Mouse (Mus musculus): ENCODE measurements around the gene Gm20509. TPM values are rescaled to one million over a fixed set of nuclear protein-coding genes. Genes with fewer than 3 reads are reported as not detected.

Gm20509 gene
- not detected in 2 replicates for polyA plus RNA-seq (2015; fragmentation: Nextera tagmentation; extraction: Ambion mirVana)

- H3K9ac ChIP-seq (ENCODE audit: low read length) = peak within 1 kb of the TSS; percentile 69
- peak within 1 kb of the TSS; percentile 92 for H3K4me2 ChIP-seq (ENCODE audit: low read depth, low read length)
- no peaks in the 10 kb centered on the region for H3K9me3 ChIP-seq (replicated peaks; ENCODE audit: control insufficient read depth, low read length)
- WGBS = 92% methylated on average over 4 of the region's 4 CpGs
- no peaks in the 10 kb centered on the region for H3K36me3 ChIP-seq (ENCODE audit: control insufficient read depth, insufficient read depth)
- no peaks in the 10 kb centered on the region; the same call in 1 of the 2 replicates for H3K4me1 ChIP-seq (ENCODE audit: control insufficient read depth, insufficient read depth, low read length)
- H3K27me3 ChIP-seq (ENCODE audit: control insufficient read depth, insufficient read depth, low read length) = peaks cover 20% of the 10 kb centered on the region
- ATAC-seq (replicated peaks; ENCODE audit: extremely low read depth, insufficient read depth, low FRiP score) = no peak
- peak within 1 kb of the TSS; percentile 57 for H3K4me3 ChIP-seq (ENCODE audit: low read length)
- H3K27ac ChIP-seq (ENCODE audit: low read length) = no peak within 1 kb of the TSS
These were observed at the start of gene Gm20509 for GRCm38 (mm10) chr9:73102181-73102580. TSS of gene Gm20509 (plus strand) at chr9:73102470.

DNA sequence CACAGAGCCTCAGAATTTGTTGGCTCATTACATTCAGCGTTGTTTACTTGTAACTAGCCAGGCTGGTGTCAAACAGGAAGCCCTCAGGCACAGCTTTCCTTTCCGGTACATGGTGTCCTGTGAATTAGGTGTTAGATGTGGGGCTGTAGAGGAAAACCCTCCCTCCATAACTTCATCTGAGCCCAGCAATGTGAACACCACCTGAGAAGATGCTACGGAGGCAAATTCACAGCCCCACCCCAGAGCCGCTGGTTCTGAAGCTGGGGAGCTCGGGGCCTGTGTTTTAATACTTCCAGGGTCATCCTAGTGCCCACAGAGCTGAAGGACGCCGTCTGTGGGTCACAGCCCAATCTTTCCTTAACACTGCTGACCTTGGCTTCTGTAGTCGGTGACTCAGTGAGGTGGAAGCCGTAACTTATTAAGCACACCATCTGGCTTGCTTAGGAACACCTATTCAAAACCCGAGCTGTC lies 46.8 kb upstream of the Gm20509 start:
- ATAC-seq (replicated peaks; ENCODE audit: extremely low read depth, insufficient read depth, low FRiP score) = no peak
- Histone ChIP-seq H3K27me3 (ENCODE audit: control insufficient read depth, insufficient read depth, low read length) (no peaks in the 10 kb centered on the region), H3K4me1 (ENCODE audit: control insufficient read depth, insufficient read depth, low read length) (no peaks in the 10 kb centered on the region), H3K36me3 (ENCODE audit: control insufficient read depth, insufficient read depth) (no peaks in the 10 kb centered on the region), H3K4me2 (ENCODE audit: low read depth, low read length) (no peak overlapping the region), H3K9me3 (replicated peaks; ENCODE audit: control insufficient read depth, low read length) (no peaks in the 10 kb centered on the region), H3K27ac (ENCODE audit: low read length) (no peak overlapping the region), H3K4me3 (ENCODE audit: low read length) (no peak overlapping the region), H3K9ac (ENCODE audit: low read length) (no peak overlapping the region)
- 54% methylated on average over 10 of the region's 10 CpGs for WGBS

- Histone ChIP-seq H3K4me1 (ENCODE audit: control insufficient read depth, insufficient read depth, low read length) (0 out of 2 replicates have a peak, but pooled peaks cover 2% of the 10 kb centered on the region), H3K36me3 (ENCODE audit: control insufficient read depth, insufficient read depth) (no peaks in the 10 kb centered on the region), H3K4me2 (ENCODE audit: low read depth, low read length) (no peak overlapping the region), H3K27ac (ENCODE audit: low read length) (no peak overlapping the region), H3K27me3 (ENCODE audit: control insufficient read depth, insufficient read depth, low read length) (no peaks in the 10 kb centered on the region), H3K9ac (ENCODE audit: low read length) (no peak overlapping the region), H3K4me3 (ENCODE audit: low read length) (no peak overlapping the region), H3K9me3 (replicated peaks; ENCODE audit: control insufficient read depth, low read length) (no peaks in the 10 kb centered on the region)
- 84% methylated on average over 4 of the region's 4 CpGs for WGBS
- ATAC-seq (replicated peaks; ENCODE audit: extremely low read depth, insufficient read depth, low FRiP score) = no peak
These were observed 43.0 kb upstream of the Gm20509 start for GRCm38 (mm10) chr9:73059224-73059623.

DNA sequence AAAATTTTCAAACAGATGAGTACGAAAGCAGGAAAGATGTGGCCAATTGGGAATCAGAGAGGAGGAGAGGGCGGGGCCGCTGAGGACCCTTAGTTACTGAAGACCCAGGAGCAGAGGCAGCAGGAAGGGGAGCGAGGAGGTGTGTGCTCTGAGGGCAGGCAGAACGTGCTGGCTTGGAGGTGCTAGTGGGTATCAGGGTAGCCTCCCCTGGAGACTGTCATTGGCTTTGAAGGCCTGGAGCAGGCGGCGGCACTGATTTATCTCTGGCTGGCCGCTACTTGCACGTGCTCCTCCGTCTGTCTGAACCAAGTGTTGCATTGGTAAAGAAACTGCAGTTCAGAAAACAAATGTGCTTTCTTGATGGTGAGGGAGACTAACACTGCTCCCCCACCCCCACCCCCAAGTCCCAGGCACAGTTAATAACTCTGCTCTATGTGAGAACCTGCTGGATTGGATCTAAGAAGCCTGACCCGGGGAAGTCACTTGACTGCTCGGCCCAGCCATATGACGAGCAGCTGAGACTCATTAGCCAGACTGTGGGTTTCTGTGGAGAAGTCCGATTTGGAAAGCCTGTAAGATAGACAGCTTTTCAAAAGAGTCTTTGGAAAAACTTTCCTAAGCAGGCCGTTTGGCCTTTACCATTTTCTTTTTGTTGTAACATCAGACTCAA lies 38.5 kb upstream of the Gm20509 start:
- ATAC-seq (replicated peaks; ENCODE audit: extremely low read depth, insufficient read depth, low FRiP score) = no peak
- H3K4me2 ChIP-seq (ENCODE audit: low read depth, low read length) = peak overlapping the region; percentile 48
- H3K27ac ChIP-seq (ENCODE audit: low read length) = no peak overlapping the region
- H3K4me1 ChIP-seq (ENCODE audit: control insufficient read depth, insufficient read depth, low read length) = peaks cover 11% of the 10 kb centered on the region
- H3K27me3 ChIP-seq (ENCODE audit: control insufficient read depth, insufficient read depth, low read length) = no peaks in the 10 kb centered on the region
- no peaks in the 10 kb centered on the region for H3K36me3 ChIP-seq (ENCODE audit: control insufficient read depth, insufficient read depth)
- H3K9ac ChIP-seq (ENCODE audit: low read length) = no peak overlapping the region
- no peak overlapping the region for H3K4me3 ChIP-seq (ENCODE audit: low read length)
- H3K9me3 ChIP-seq (replicated peaks; ENCODE audit: control insufficient read depth, low read length) = no peaks in the 10 kb centered on the region
- 29% methylated on average over 15 of the region's 15 CpGs for WGBS

DNA sequence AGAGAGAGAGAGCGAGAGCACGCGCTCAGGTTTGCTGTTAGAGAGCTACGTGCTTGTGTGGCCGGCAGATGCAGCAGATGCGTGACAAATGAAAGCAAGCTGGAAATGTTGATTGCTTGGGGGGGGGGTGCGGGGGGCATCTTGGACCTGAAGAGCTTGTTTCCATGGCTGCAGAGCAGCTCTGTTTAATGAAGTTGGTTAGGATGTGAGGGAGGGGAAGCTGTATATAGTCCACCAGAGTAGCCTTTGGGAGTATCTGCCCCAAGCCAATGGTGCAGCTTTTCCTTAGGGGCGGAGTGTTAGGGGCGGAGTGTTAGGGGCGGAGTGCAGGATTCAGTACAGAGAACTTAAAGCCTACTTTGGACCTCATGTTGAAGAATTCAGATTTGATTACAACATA lies 35.2 kb upstream of the Gm20509 start:
- Histone ChIP-seq H3K27me3 (ENCODE audit: control insufficient read depth, insufficient read depth, low read length) (no peaks in the 10 kb centered on the region), H3K36me3 (ENCODE audit: control insufficient read depth, insufficient read depth) (no peaks in the 10 kb centered on the region), H3K9me3 (replicated peaks; ENCODE audit: control insufficient read depth, low read length) (no peaks in the 10 kb centered on the region; the same call in 1 of the 2 replicates), H3K4me2 (ENCODE audit: low read depth, low read length) (peak overlapping the region; percentile 52), H3K27ac (ENCODE audit: low read length) (no peak overlapping the region), H3K4me3 (ENCODE audit: low read length) (peak overlapping the region; percentile 19; the same call in 1 of the 2 replicates), H3K9ac (ENCODE audit: low read length) (no peak overlapping the region), H3K4me1 (ENCODE audit: control insufficient read depth, insufficient read depth, low read length) (peaks cover 11% of the 10 kb centered on the region)
- 36% methylated on average over 10 of the region's 10 CpGs for WGBS
- peak; percentile 63; the same call in 1 of the 2 replicates for ATAC-seq (replicated peaks; ENCODE audit: extremely low read depth, insufficient read depth, low FRiP score)

- H3K4me1 ChIP-seq (ENCODE audit: control insufficient read depth, insufficient read depth, low read length) = peaks cover 11% of the 10 kb centered on the region
- peak overlapping the region; percentile 33; the same call in 1 of the 2 replicates for H3K9ac ChIP-seq (ENCODE audit: low read length)
- H3K4me3 ChIP-seq (ENCODE audit: low read length) = no peak overlapping the region
- H3K9me3 ChIP-seq (replicated peaks; ENCODE audit: control insufficient read depth, low read length) = no peaks in the 10 kb centered on the region; the same call in 1 of the 2 replicates
- WGBS = 23% methylated on average over 6 of the region's 6 CpGs
- no peaks in the 10 kb centered on the region for H3K27me3 ChIP-seq (ENCODE audit: control insufficient read depth, insufficient read depth, low read length)
- peak; percentile 55 for ATAC-seq (replicated peaks; ENCODE audit: extremely low read depth, insufficient read depth, low FRiP score)
- peak overlapping the region; percentile 59 for H3K27ac ChIP-seq (ENCODE audit: low read length)
- H3K4me2 ChIP-seq (ENCODE audit: low read depth, low read length) = peak overlapping the region; percentile 28
- H3K36me3 ChIP-seq (ENCODE audit: control insufficient read depth, insufficient read depth) = no peaks in the 10 kb centered on the region
These were observed 34.0 kb upstream of the Gm20509 start for GRCm38 (mm10) chr9:73068230-73068679.

DNA sequence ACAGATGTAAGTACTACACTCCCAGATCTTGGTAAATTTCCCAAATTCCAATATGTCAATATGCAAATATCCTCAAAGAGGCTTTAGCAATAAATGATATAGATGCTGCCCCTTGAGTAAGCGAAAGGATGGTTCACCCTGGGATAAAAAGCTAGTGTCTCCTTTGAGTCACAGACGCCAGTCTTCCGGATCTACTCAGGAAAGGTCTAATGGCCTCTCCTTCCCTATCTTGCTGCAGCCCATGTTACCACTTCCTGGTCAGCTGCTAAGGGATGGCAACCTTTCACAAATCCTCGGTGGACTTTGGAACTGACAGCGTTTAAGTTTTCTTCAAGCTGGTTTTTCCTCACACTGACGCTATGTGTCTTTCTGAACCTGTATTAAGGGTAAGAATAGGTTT lies 33.6 kb upstream of the Gm20509 start:
- WGBS = 64% methylated on average over 6 of the region's 6 CpGs
- H3K4me2 ChIP-seq (ENCODE audit: low read depth, low read length) = no peak overlapping the region
- ATAC-seq (replicated peaks; ENCODE audit: extremely low read depth, insufficient read depth, low FRiP score) = no peak
- peaks cover 9% of the 10 kb centered on the region for H3K4me1 ChIP-seq (ENCODE audit: control insufficient read depth, insufficient read depth, low read length)
- no peak overlapping the region for H3K4me3 ChIP-seq (ENCODE audit: low read length)
- H3K27me3 ChIP-seq (ENCODE audit: control insufficient read depth, insufficient read depth, low read length) = no peaks in the 10 kb centered on the region
- H3K9me3 ChIP-seq (replicated peaks; ENCODE audit: control insufficient read depth, low read length) = no peaks in the 10 kb centered on the region; the same call in 1 of the 2 replicates
- H3K27ac ChIP-seq (ENCODE audit: low read length) = peak overlapping the region; percentile 59
- H3K9ac ChIP-seq (ENCODE audit: low read length) = no peak overlapping the region
- no peaks in the 10 kb centered on the region for H3K36me3 ChIP-seq (ENCODE audit: control insufficient read depth, insufficient read depth)

- Histone ChIP-seq H3K4me2 (ENCODE audit: low read depth, low read length) (no peak overlapping the region), H3K9ac (ENCODE audit: low read length) (no peak overlapping the region), H3K9me3 (replicated peaks; ENCODE audit: control insufficient read depth, low read length) (no peaks in the 10 kb centered on the region; the same call in 1 of the 2 replicates), H3K4me3 (ENCODE audit: low read length) (no peak overlapping the region), H3K27ac (ENCODE audit: low read length) (peak overlapping the region; percentile 66), H3K27me3 (ENCODE audit: control insufficient read depth, insufficient read depth, low read length) (no peaks in the 10 kb centered on the region), H3K4me1 (ENCODE audit: control insufficient read depth, insufficient read depth, low read length) (peaks cover 9% of the 10 kb centered on the region), H3K36me3 (ENCODE audit: control insufficient read depth, insufficient read depth) (no peaks in the 10 kb centered on the region)
- ATAC-seq (replicated peaks; ENCODE audit: extremely low read depth, insufficient read depth, low FRiP score) = 0 out of 2 replicates have a peak, but pooled peaks have one; percentile 11
- WGBS = 53% methylated on average over 10 of the region's 10 CpGs
These were observed 31.2 kb upstream of the Gm20509 start for GRCm38 (mm10) chr9:73070971-73071659.

DNA sequence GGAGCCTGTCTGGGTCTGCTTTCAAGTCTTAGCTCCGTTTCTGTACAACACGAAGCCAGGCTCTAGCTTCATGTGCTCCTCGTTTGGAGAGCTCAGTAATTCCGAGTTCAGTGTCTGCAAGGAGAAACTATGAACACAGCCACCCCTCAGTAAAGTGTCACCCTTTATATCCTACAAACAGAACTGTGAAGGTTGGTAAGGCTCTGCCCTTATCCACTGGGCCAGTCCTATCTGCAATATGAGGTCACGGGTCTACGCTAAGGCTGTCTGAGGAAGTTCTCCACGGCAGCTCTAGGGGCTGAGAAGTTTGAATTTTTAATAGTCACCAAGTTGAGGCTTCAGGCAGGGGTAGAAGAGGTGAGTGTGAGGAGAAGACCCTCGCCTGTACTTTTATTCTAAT lies 29.8 kb upstream of the Gm20509 start:
- Histone ChIP-seq H3K36me3 (ENCODE audit: control insufficient read depth, insufficient read depth) (no peaks in the 10 kb centered on the region), H3K4me1 (ENCODE audit: control insufficient read depth, insufficient read depth, low read length) (peaks cover 9% of the 10 kb centered on the region), H3K4me3 (ENCODE audit: low read length) (no peak overlapping the region), H3K4me2 (ENCODE audit: low read depth, low read length) (no peak overlapping the region), H3K9ac (ENCODE audit: low read length) (no peak overlapping the region), H3K27ac (ENCODE audit: low read length) (no peak overlapping the region), H3K9me3 (replicated peaks; ENCODE audit: control insufficient read depth, low read length) (no peaks in the 10 kb centered on the region; the same call in 1 of the 2 replicates), H3K27me3 (ENCODE audit: control insufficient read depth, insufficient read depth, low read length) (no peaks in the 10 kb centered on the region)
- WGBS = 67% methylated on average over 8 of the region's 8 CpGs
- ATAC-seq (replicated peaks; ENCODE audit: extremely low read depth, insufficient read depth, low FRiP score) = no peak
